Mouse (Mus musculus): ENCODE measurements around the gene Topbp1.

- TF ChIP-seq GATA1 (IDR thresholded peaks at IDR 0.05; ENCODE audit: borderline replicate concordance, low read length) (no peak), FLI1 (IDR thresholded peaks at IDR 0.05; ENCODE audit: low read length) (no peak)
Measured at GRCm38 (mm10) chr9:103363088-103363487, 58.1 kb downstream of the Topbp1 start.

All from megakaryocyte, embryonic 14.5 days (primary cell).